Mouse (Mus musculus) hindbrain, embryonic 10.5 days (tissue): ENCODE results near the gene Fam178b. TPM values are rescaled to one million over a fixed set of nuclear protein-coding genes. Genes with fewer than 3 reads are reported as not detected.

Experiments used
- DNase-seq: peaks from one replicate; pipeline ENCODE4 v3.0.0-alpha.2; 2017; ENCODE audit warnings: low spot score
- H3K27ac ChIP-seq: fragments of 300-500 bp; sonication (generic); 2 replicates; pipeline ENCODE4 v1.5.1; 2016; ENCODE audit warnings: mild to moderate bottlenecking, moderate library complexity
- H3K27me3 ChIP-seq: fragments of 300-500 bp; sonication (generic); 2 replicates; pipeline ENCODE4 v1.6.1; 2016; ENCODE audit warnings: mild to moderate bottlenecking; ENCODE audit not compliant: poor library complexity, insufficient read depth, severe bottlenecking
- H3K36me3 ChIP-seq: fragments of 300-500 bp; sonication (generic); 2 replicates; pipeline ENCODE4 v1.6.1; 2016; ENCODE audit warnings: mild to moderate bottlenecking, moderate library complexity
- H3K4me1 ChIP-seq: fragments of 300-500 bp; sonication (generic); replicated peaks from 2 replicates; pipeline ENCODE4 v1.6.1; 2016; ENCODE audit warnings: mild to moderate bottlenecking
- H3K4me3 ChIP-seq: fragments of 300-500 bp; sonication (generic); 2 replicates; pipeline ENCODE4 v1.5.1; 2016; ENCODE audit warnings: mild to moderate bottlenecking, moderate library complexity
- H3K9me3 ChIP-seq: fragments of 300-500 bp; sonication (generic); 2 replicates; pipeline ENCODE4 v1.6.1; 2016; ENCODE audit warnings: mild to moderate bottlenecking, moderate library complexity
- WGBS: fragments of 180-500 bp; shearing (Covaris S2); methylation state at CpG from one replicate; pipeline ENCODE4 v1.1.7; 2016; 5-methylcytosine and 5-hydroxymethylcytosine counted together
- polyA plus RNA-seq: library from polyadenylated mRNA; unstranded; fragments of >200 nt; fragmentation: Nextera tagmentation; extraction: Ambion mirVana; gene quantifications from 2 replicates; pipeline ENCODE4 v1.2.1, GENCODE M21; 2016

Fam178b gene
- polyA plus RNA-seq, 1 experiment from 2014 or later = 0.42 TPM

- 74% methylated on average over 8 of the region's 8 CpGs for WGBS
- H3K9me3 ChIP-seq = no peaks in the 10 kb centered on the region
- no peak overlapping the region for H3K4me3 ChIP-seq
- peaks cover 17% of the 10 kb centered on the region for H3K4me1 ChIP-seq
- no peak for DNase-seq
- no peaks in the 10 kb centered on the region for H3K27me3 ChIP-seq
- no peak overlapping the region for H3K27ac ChIP-seq
- peaks cover 47% of the 10 kb centered on the region for H3K36me3 ChIP-seq
Observed at GRCm38 (mm10) chr1:36536397-36536728, 146.6 kb downstream of the Fam178b start.

- Histone ChIP-seq H3K9me3 (no peaks in the 10 kb centered on the region), H3K27me3 (no peaks in the 10 kb centered on the region), H3K36me3 (peaks cover 47% of the 10 kb centered on the region), H3K4me3 (no peak overlapping the region), H3K4me1 (peaks cover 17% of the 10 kb centered on the region), H3K27ac (no peak overlapping the region)
- WGBS = 85% methylated on average over 11 of the region's 11 CpGs
- no peak for DNase-seq
Observed at GRCm38 (mm10) chr1:36535477-36536396, 147.2 kb downstream of the Fam178b start.

GRCm38 (mm10) chr1:36534595-36535058 is 148.4 kb downstream of the Fam178b start:
- no peak for DNase-seq
- 85% methylated on average over 6 of the region's 6 CpGs for WGBS
- Histone ChIP-seq H3K4me1 (peaks cover 17% of the 10 kb centered on the region), H3K27ac (no peak overlapping the region), H3K4me3 (no peak overlapping the region), H3K36me3 (peaks cover 41% of the 10 kb centered on the region), H3K27me3 (no peaks in the 10 kb centered on the region), H3K9me3 (no peaks in the 10 kb centered on the region)

GRCm38 (mm10) chr1:36533546-36533945 is 149.4 kb downstream of the Fam178b start:
- DNase-seq = no peak
- peaks cover 32% of the 10 kb centered on the region for H3K36me3 ChIP-seq
- no peaks in the 10 kb centered on the region for H3K9me3 ChIP-seq
- 86% methylated on average over 6 of the region's 6 CpGs for WGBS
- H3K27ac ChIP-seq = no peak overlapping the region
- H3K4me1 ChIP-seq = peaks cover 10% of the 10 kb centered on the region; the same call in 1 of the 2 replicates
- H3K27me3 ChIP-seq = no peaks in the 10 kb centered on the region
- no peak overlapping the region for H3K4me3 ChIP-seq

- H3K36me3 ChIP-seq = peaks cover 36% of the 10 kb centered on the region
- DNase-seq = no peak
- WGBS = 90% methylated on average over 12 of the region's 12 CpGs
- no peaks in the 10 kb centered on the region for H3K9me3 ChIP-seq
- H3K4me1 ChIP-seq = peaks cover 8% of the 10 kb centered on the region; the same call in 1 of the 2 replicates
- no peak overlapping the region for H3K27ac ChIP-seq
- H3K4me3 ChIP-seq = no peak overlapping the region
- no peaks in the 10 kb centered on the region for H3K27me3 ChIP-seq
Observed at GRCm38 (mm10) chr1:36531461-36531860, 151.5 kb downstream of the Fam178b start.

- no peak overlapping the region; the same call in 1 of the 2 replicates for H3K27ac ChIP-seq
- no peaks in the 10 kb centered on the region for H3K9me3 ChIP-seq
- no peak for DNase-seq
- H3K4me3 ChIP-seq = no peak overlapping the region
- peaks cover 8% of the 10 kb centered on the region; the same call in 1 of the 2 replicates for H3K4me1 ChIP-seq
- peaks cover 36% of the 10 kb centered on the region for H3K36me3 ChIP-seq
- WGBS = 93% methylated on average over 7 of the region's 7 CpGs
- H3K27me3 ChIP-seq = no peaks in the 10 kb centered on the region
Observed at GRCm38 (mm10) chr1:36530962-36531361, 152.0 kb downstream of the Fam178b start.

- H3K9me3 ChIP-seq = no peaks in the 10 kb centered on the region
Observed at GRCm38 (mm10) chr1:36530485-36530884, 152.5 kb downstream of the Fam178b start.

GRCm38 (mm10) chr1:36529875-36530274 is 153.1 kb downstream of the Fam178b start:
- Histone ChIP-seq H3K27ac (no peak overlapping the region), H3K9me3 (no peaks in the 10 kb centered on the region), H3K27me3 (no peaks in the 10 kb centered on the region), H3K36me3 (peaks cover 46% of the 10 kb centered on the region), H3K4me1 (0 out of 2 replicates have a peak, but pooled peaks cover 3% of the 10 kb centered on the region), H3K4me3 (no peak overlapping the region)
- no peak for DNase-seq
- WGBS = 97% methylated on average over 4 of the region's 4 CpGs

More at GRCm38 (mm10) chr1:36530485-36530884, 152.5 kb downstream of the Fam178b start:
- H3K27me3 ChIP-seq = no peaks in the 10 kb centered on the region
- no peak overlapping the region; the same call in 1 of the 2 replicates for H3K27ac ChIP-seq
- DNase-seq = no peak
- WGBS = 87% methylated on average over 8 of the region's 8 CpGs
- H3K4me1 ChIP-seq = 0 out of 2 replicates have a peak, but pooled peaks cover 3% of the 10 kb centered on the region
- H3K36me3 ChIP-seq = peaks cover 40% of the 10 kb centered on the region
- H3K4me3 ChIP-seq = no peak overlapping the region

- no peak for DNase-seq
- 93% methylated on average over 4 of the region's 4 CpGs for WGBS
- Histone ChIP-seq H3K27ac (no peak overlapping the region), H3K9me3 (no peaks in the 10 kb centered on the region), H3K4me1 (0 out of 2 replicates have a peak, but pooled peaks cover 3% of the 10 kb centered on the region), H3K27me3 (no peaks in the 10 kb centered on the region), H3K4me3 (no peak overlapping the region), H3K36me3 (peaks cover 52% of the 10 kb centered on the region)
Observed at GRCm38 (mm10) chr1:36529274-36529673, 153.7 kb downstream of the Fam178b start.

- Histone ChIP-seq H3K27ac (0 out of 2 replicates have a peak overlapping the region, but pooled peaks have one; percentile 12), H3K4me1 (0 out of 2 replicates have a peak, but pooled peaks cover 2% of the 10 kb centered on the region), H3K4me3 (no peak overlapping the region), H3K9me3 (no peaks in the 10 kb centered on the region), H3K36me3 (peaks cover 61% of the 10 kb centered on the region), H3K27me3 (no peaks in the 10 kb centered on the region)
- DNase-seq = no peak
- WGBS = 67% methylated on average over 1 of the region's 1 CpGs
Observed at GRCm38 (mm10) chr1:36528351-36528750, 154.6 kb downstream of the Fam178b start.

- Histone ChIP-seq H3K27ac (no peak overlapping the region), H3K4me1 (no peaks in the 10 kb centered on the region), H3K27me3 (no peaks in the 10 kb centered on the region), H3K36me3 (peaks cover 75% of the 10 kb centered on the region), H3K9me3 (no peaks in the 10 kb centered on the region), H3K4me3 (no peak overlapping the region)
- DNase-seq = no peak
- 96% methylated on average over 10 of the region's 10 CpGs for WGBS
Observed at GRCm38 (mm10) chr1:36526903-36527302, 156.1 kb downstream of the Fam178b start.

GRCm38 (mm10) chr1:36525774-36526173 is 157.2 kb downstream of the Fam178b start:
- 89% methylated on average over 12 of the region's 12 CpGs for WGBS
- Histone ChIP-seq H3K27me3 (no peaks in the 10 kb centered on the region), H3K9me3 (no peaks in the 10 kb centered on the region), H3K4me1 (no peaks in the 10 kb centered on the region), H3K4me3 (no peak overlapping the region), H3K27ac (no peak overlapping the region), H3K36me3 (peaks cover 75% of the 10 kb centered on the region)
- no peak for DNase-seq

GRCm38 (mm10) chr1:36524058-36524457 is 158.9 kb downstream of the Fam178b start:
- H3K27me3 ChIP-seq = no peaks in the 10 kb centered on the region
- H3K27ac ChIP-seq = no peak overlapping the region
- no peak overlapping the region for H3K4me3 ChIP-seq
- DNase-seq = no peak
- H3K36me3 ChIP-seq = peaks cover 86% of the 10 kb centered on the region
- 93% methylated on average over 5 of the region's 5 CpGs for WGBS
- no peaks in the 10 kb centered on the region for H3K4me1 ChIP-seq
- H3K9me3 ChIP-seq = no peaks in the 10 kb centered on the region
